Mouse (Mus musculus) B cell, adult (primary cell): ENCODE measurements around the gene Tmem45a. TPM values are rescaled to one million over a fixed set of nuclear protein-coding genes. Genes with fewer than 3 reads are reported as not detected.

Experiments
- total RNA-seq: library from RNA; stranded (reverse); gene quantifications from 4 replicates; pipeline ENCODE4 v1.2.4, GENCODE M21; 2023; ENCODE audit not compliant: inconsistent age

Gene Tmem45a
- not detected in 4 replicates for total RNA-seq

DNA sequence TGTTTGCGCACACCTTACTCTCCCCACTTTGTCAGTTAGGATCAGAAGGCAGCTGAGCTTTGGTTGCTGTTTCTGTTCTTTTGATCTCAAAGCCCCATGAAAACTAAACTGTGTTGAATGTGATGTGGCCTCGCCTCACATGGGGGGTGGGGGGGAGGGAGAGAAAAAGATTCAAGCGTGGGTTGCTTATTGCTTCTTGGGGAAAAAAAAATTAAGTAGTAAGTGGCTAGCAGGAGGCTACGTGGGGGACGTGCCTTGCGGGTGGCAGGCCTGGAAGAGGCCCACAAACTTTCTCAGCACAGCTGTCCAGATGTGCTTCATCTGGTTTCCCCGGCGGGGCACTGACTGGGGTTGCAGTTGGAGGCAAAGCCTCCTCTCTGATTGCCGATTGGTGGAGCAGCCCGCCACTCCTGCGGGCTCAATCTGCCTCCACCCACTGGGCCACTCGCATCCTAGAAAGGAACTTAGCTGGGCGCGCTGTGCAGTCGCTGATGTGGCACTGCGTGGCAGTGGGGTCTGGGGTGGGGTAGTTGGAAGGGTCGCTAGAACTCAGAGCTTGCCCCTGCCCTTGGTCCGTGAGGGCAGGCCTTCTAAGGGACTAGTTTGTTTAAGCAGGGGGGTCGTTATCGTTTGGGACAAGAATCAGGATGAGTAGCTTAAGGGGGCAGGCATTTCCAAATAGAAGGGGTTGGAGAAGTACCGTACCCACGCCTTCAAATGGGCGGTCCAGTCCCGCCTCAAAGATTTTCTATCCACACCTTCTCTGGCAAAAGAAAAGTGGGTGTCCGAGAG is at the start of gene Tmem45a:
Tmem45a (minus strand) TSS at position 343 of the 792 bp plus-strand sequence.

DNA sequence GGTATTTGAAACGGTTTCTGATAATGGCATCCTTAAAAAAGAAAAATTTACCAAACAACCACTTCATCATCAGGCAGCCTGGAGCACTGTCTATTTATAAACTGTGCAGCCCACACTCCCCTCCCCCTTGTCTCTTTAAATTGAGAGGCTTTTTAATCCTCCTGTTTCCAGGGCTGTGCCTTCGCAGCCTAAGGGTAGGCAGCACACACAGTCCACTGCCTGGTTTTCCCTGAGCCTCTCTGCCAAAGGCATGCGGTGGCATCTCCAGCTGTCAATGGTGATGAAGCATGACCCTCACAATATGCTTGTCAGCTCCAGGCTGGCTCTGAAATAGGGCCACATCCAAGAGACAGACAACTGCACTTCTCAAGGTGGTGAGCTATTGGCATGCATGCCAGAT is 42.1 kb upstream of the Tmem45a start, which contains the start of gene Lnp1:
Lnp1 (minus strand) TSS at position 39 of the 400 bp plus-strand sequence.

DNA sequence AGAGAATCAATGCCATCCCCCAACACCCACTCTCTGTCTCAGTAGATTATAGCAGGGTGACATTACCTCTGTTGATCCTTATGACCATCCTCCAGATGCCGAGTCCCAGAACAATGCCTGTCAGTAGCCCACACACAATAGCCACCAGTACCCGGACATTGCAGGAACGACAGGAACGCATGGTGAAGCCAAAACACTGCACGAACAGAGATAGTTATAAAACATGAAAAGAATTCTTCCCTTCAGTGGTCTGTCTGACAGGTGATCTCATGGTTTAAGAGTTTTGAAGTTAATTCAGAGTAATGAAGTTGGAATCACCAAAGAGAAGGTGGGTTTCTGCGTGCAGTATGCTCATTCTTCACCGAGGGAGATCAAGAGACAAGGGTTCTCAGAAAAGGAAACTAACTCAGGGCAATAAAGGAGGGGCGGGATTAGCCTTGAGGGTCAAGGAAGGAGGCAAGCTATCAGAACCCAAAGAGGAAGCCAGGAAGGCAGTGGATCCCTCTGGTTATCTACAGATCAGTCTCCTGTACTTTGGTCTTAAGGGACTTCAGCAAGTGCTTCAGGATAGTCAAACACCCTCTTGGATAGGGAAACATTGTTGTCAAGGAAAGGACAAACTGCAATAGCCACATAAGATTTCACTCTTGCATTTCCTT is 90.4 kb downstream of the Tmem45a start, which contains the start of gene Adgrg7:
Adgrg7 (minus strand) TSS at position 375 of the 659 bp plus-strand sequence.

Other genes with a start within 250 kb of the Tmem45a start
- 27.6 to 32.0 TPM (median 30.0 TPM) in 4 replicates for gene Tfg, start 168.7 kb downstream of the Tmem45a start, total RNA-seq
- gene Adgrg7, start 90.3 kb downstream of the Tmem45a start, total RNA-seq: 0.19 TPM in 1 of 4 replicates, not detected in the others
- not detected in 4 replicates for gene Lnp1, start 41.9 kb upstream of the Tmem45a start, total RNA-seq
- not detected in 4 replicates for gene Tmem45a2, start 185.2 kb upstream of the Tmem45a start, total RNA-seq
- gene Tomm70a, start 235.5 kb upstream of the Tmem45a start, total RNA-seq: 29.7 to 31.8 TPM (median 30.5 TPM) in 4 replicates